Mouse (Mus musculus) liver, embryonic 14 days (tissue): ENCODE results near the gene Olfr1166. TPM values are rescaled to one million over a fixed set of nuclear protein-coding genes. Genes with fewer than 3 reads are reported as not detected.

Experiments used
- polyA plus RNA-seq: library from polyadenylated mRNA; depleted of rRNA; stranded (reverse); fragments of >200 nt; gene quantifications from 2 replicates; pipeline ENCODE4 v1.2.3, GENCODE M21; 2012; rRNA removed

Gene Olfr1166
- not detected in 2 replicates for polyA plus RNA-seq

GRCm38 (mm10) chr2:88128172-88128571, at the start of gene Olfr1166:
Gene Olfr1166 (minus strand): TSS chr2:88128272.

GRCm38 (mm10) chr2:88155093-88155492, 27.0 kb upstream of the Olfr1166 start, which contains the start of gene Olfr1167:
Gene Olfr1167 (minus strand): TSS chr2:88155193.

GRCm38 (mm10) chr2:88093866-88094265, 34.2 kb downstream of the Olfr1166 start, which contains the start of gene Olfr1164:
Gene Olfr1164 (minus strand): TSS chr2:88093966.

Other genes starting within 250 kb of the Olfr1166 start
- not detected in 2 replicates for gene Olfr1153, start 233.3 kb downstream of the Olfr1166 start, polyA plus RNA-seq
- gene Olfr1154, start 223.1 kb downstream of the Olfr1166 start, polyA plus RNA-seq = not detected in 2 replicates
- not detected in 2 replicates for gene Olfr1155, start 183.1 kb downstream of the Olfr1166 start, polyA plus RNA-seq
- gene Olfr1156, start 175.2 kb downstream of the Olfr1166 start, polyA plus RNA-seq = not detected in 2 replicates
- not detected in 2 replicates for gene Olfr1157, start 160.0 kb downstream of the Olfr1166 start, polyA plus RNA-seq
- not detected in 2 replicates for gene Olfr74, start 153.6 kb downstream of the Olfr1166 start, polyA plus RNA-seq
- gene Olfr1158, start 138.2 kb downstream of the Olfr1166 start, polyA plus RNA-seq = not detected in 2 replicates
- gene Olfr1160, start 120.0 kb downstream of the Olfr1166 start, polyA plus RNA-seq = not detected in 2 replicates
- not detected in 2 replicates for gene Olfr1161, start 105.5 kb downstream of the Olfr1166 start, polyA plus RNA-seq
- gene Olfr73, start 90.6 kb downstream of the Olfr1166 start, polyA plus RNA-seq = not detected in 2 replicates
- gene Olfr1162, start 77.1 kb downstream of the Olfr1166 start, polyA plus RNA-seq = not detected in 2 replicates
- not detected in 2 replicates for gene Olfr1163, start 56.4 kb downstream of the Olfr1166 start, polyA plus RNA-seq
- not detected in 2 replicates for gene Olfr1164, start 34.3 kb downstream of the Olfr1166 start, polyA plus RNA-seq
- not detected in 2 replicates for gene Olfr1167, start 26.9 kb upstream of the Olfr1166 start, polyA plus RNA-seq
- not detected in 2 replicates for gene Olfr1168, start 53.6 kb upstream of the Olfr1166 start, polyA plus RNA-seq
- not detected in 2 replicates for gene Olfr1170, start 100.1 kb upstream of the Olfr1166 start, polyA plus RNA-seq
- not detected in 2 replicates for gene Olfr1173, start 151.6 kb upstream of the Olfr1166 start, polyA plus RNA-seq
- not detected in 2 replicates for gene Olfr1174-ps, start 186.9 kb upstream of the Olfr1166 start, polyA plus RNA-seq
- gene Olfr1175-ps, start 198.9 kb upstream of the Olfr1166 start, polyA plus RNA-seq = not detected in 2 replicates
- gene Olfr1176, start 208.4 kb upstream of the Olfr1166 start, polyA plus RNA-seq = not detected in 2 replicates
- gene Olfr1177-ps, start 218.2 kb upstream of the Olfr1166 start, polyA plus RNA-seq = not detected in 2 replicates